Comparison of ENCODE assay signal across 8 mouse cellular contexts in genomic region chr16:97417896-97418542, GRCm38 (mm10). TPM values are rescaled to one million over a fixed set of nuclear protein-coding genes. Genes with fewer than 3 reads are reported as not detected.
A peak's percentile ranks its signal among the peaks of the same experiment; 100 is the strongest.
DNase-seq lines count a peak whose midpoint lies in the region; ATAC-seq and TF ChIP-seq lines count a peak whose summit lies in the region.

No protein-coding gene starts in this region.

- intact Hi-C loops in gastrocnemius, adult 2 months (cut with DNase I) = loop anchor here (5.0 kb wide), 1 partner anchor 106 kb away; no protein-coding TSS in a partner anchor
- intact Hi-C loops in left cerebral cortex, postnatal 4 days (cut with DNase I) = no loop called here

- no peak overlapping the region for H3K27ac ChIP-seq in gastrocnemius, adult 2 months
- no peak overlapping the region for H3K27ac ChIP-seq in hindbrain, embryonic 14.5 days
- 0 out of 2 replicates have a peak overlapping the region, but pooled peaks have one; percentile 13 for H3K27ac ChIP-seq in midbrain, embryonic 10.5 days (replicated peaks)
- no peak overlapping the region for H3K27ac ChIP-seq in testis, adult 2 months (ENCODE audit: control insufficient read depth, insufficient read depth, low read depth, low read length)

- no peak for TF ChIP-seq POLR2A in testis, adult 2 months (IDR thresholded peaks at IDR 0.05; ENCODE audit: control insufficient read depth, low read depth, low read length)

- no peaks in the 10 kb centered on the region for H3K27me3 ChIP-seq in hindbrain, embryonic 14.5 days (ENCODE audit: control insufficient read depth, insufficient read depth, low read length)
- no peaks in the 10 kb centered on the region for H3K27me3 ChIP-seq in midbrain, embryonic 10.5 days (ENCODE audit: low read depth, poor library complexity, severe bottlenecking)
- no peaks in the 10 kb centered on the region for H3K27me3 ChIP-seq in testis, adult 2 months (ENCODE audit: control insufficient read depth, insufficient read depth, low read length)

- H3K36me3 ChIP-seq in hindbrain, embryonic 14.5 days (replicated peaks; ENCODE audit: control insufficient read depth, insufficient read depth) = no peaks in the 10 kb centered on the region
- no peaks in the 10 kb centered on the region for H3K36me3 ChIP-seq in midbrain, embryonic 10.5 days
- H3K36me3 ChIP-seq in testis, adult 2 months (ENCODE audit: control insufficient read depth, insufficient read depth, low read length) = no peaks in the 10 kb centered on the region

- H3K4me2 ChIP-seq in hindbrain, embryonic 14.5 days (replicated peaks) = no peak overlapping the region

- WGBS in hindbrain, embryonic 14.5 days = 19% methylated on average over 4 of the region's 4 CpGs
- WGBS in midbrain, embryonic 10.5 days = 22% methylated on average over 4 of the region's 4 CpGs

- TF ChIP-seq CTCF in gastrocnemius, adult 2 months (IDR thresholded peaks at IDR 0.05) = peak; percentile 60
- TF ChIP-seq CTCF in testis, adult 2 months (IDR thresholded peaks at IDR 0.05; ENCODE audit: control insufficient read depth, insufficient read depth, insufficient replicate concordance, low read depth, low read length) = peak; percentile 47; the same call in 1 of the 2 replicates

- H3K4me3 ChIP-seq in gastrocnemius, adult 2 months = no peak overlapping the region
- H3K4me3 ChIP-seq in hindbrain, embryonic 14.5 days (replicated peaks; ENCODE audit: low read length) = no peak overlapping the region
- H3K4me3 ChIP-seq in midbrain, embryonic 10.5 days = no peak overlapping the region
- H3K4me3 ChIP-seq in testis, adult 2 months (ENCODE audit: control insufficient read depth, low read depth, low read length) = no peak overlapping the region

- no peak overlapping the region for H3K9ac ChIP-seq in hindbrain, embryonic 14.5 days

- DNase-seq in cerebellum, adult 18-20 months = peak; percentile 6 to 19
- DNase-seq in cerebellum, postnatal 14 days = peak; percentile 55 to 72
- DNase-seq in gastrocnemius, adult 2 months = peak; percentile 56
- peak; percentile 44 for DNase-seq in hindbrain, embryonic 14.5 days (ENCODE audit: low spot score)
- peak; percentile 65 for DNase-seq in left cerebral cortex, postnatal 4 days
- peak; percentile 72 for DNase-seq in midbrain, embryonic 10.5 days (ENCODE audit: low spot score)

- no peaks in the 10 kb centered on the region for H3K9me3 ChIP-seq in hindbrain, embryonic 14.5 days (ENCODE audit: control insufficient read depth, low read length)
- no peaks in the 10 kb centered on the region for H3K9me3 ChIP-seq in midbrain, embryonic 10.5 days (replicated peaks)

- no peak for ATAC-seq in cerebellum, adult (ENCODE audit: insufficient number of reproducible peaks, low FRiP score, low TSS enrichment)
- ATAC-seq in hindbrain, embryonic 14.5 days (ENCODE audit: low FRiP score) = peak; percentile 75; the same call in 1 of the 2 replicates

- no peaks in the 10 kb centered on the region for H3K4me1 ChIP-seq in hindbrain, embryonic 14.5 days (replicated peaks; ENCODE audit: control insufficient read depth, insufficient read depth, low read length)
- H3K4me1 ChIP-seq in midbrain, embryonic 10.5 days = 0 out of 2 replicates have a peak, but pooled peaks cover 2% of the 10 kb centered on the region
- no peaks in the 10 kb centered on the region for H3K4me1 ChIP-seq in testis, adult 2 months (ENCODE audit: control insufficient read depth, insufficient read depth, low read length)

RNA-seq across cellular contexts. Expression of gene Mx1, which starts 44.7 kb away (rescaled TPM):
- under 1 TPM; 0.33 to 0.36 TPM for total RNA-seq in gastrocnemius, adult 2 months (2021)
- polyA plus RNA-seq in hindbrain, embryonic 14.5 days (2014; fragmentation: Nextera tagmentation; extraction: Ambion mirVana) = 0.25 TPM in 1 of 2 replicates, not detected in the other
- total RNA-seq in left cerebral cortex, postnatal 4 days (2021) = 1 to 10 TPM in 1 of 2 experiments, under 1 TPM in 1; 0.38 to 2.2 TPM
- polyA plus RNA-seq in midbrain, embryonic 10.5 days (2016; fragmentation: Nextera tagmentation; extraction: Ambion mirVana) = 0.16 TPM in 1 of 2 replicates, not detected in the other
- polyA plus RNA-seq in testis, adult 2 months (2012; rRNA removed) = 0.81 and 1.4 TPM in 2 replicates

Comparison
In these comparisons a context has a peak if more than half of its experiments do, and no peak if none do; other contexts are left out.
1. DNase-seq: peak in every context shown above with its lines; median percentile 72 in midbrain, embryonic 10.5 days; 65 in left cerebral cortex, postnatal 4 days; 64 in cerebellum, postnatal 14 days; 56 in gastrocnemius, adult 2 months; 44 in hindbrain, embryonic 14.5 days; 12 in cerebellum, adult 18-20 months.